Mouse (Mus musculus) layer of hippocampus, postnatal 25 days (tissue): ENCODE results near the gene Plxnc1. TPM values are rescaled to one million over a fixed set of nuclear protein-coding genes. Genes with fewer than 3 reads are reported as not detected.

Experiments
- DNase-seq, 2 experiments: peaks; one replicate each; pipeline ENCODE4 v3.0.0; 2022; ENCODE audit warnings: mixed read lengths in 2 of 2, low spot score in 1 of 2; ENCODE audit errors: extremely low spot score in 1 of 2
- total RNA-seq, 2 experiments: library from RNA; stranded (reverse); gene quantifications; 2 replicates each; pipeline ENCODE4 v1.2.3; 2021

Gene Plxnc1
- total RNA-seq, 2 experiments from 2014 or later: 29.3 to 32.1 TPM

DNA sequence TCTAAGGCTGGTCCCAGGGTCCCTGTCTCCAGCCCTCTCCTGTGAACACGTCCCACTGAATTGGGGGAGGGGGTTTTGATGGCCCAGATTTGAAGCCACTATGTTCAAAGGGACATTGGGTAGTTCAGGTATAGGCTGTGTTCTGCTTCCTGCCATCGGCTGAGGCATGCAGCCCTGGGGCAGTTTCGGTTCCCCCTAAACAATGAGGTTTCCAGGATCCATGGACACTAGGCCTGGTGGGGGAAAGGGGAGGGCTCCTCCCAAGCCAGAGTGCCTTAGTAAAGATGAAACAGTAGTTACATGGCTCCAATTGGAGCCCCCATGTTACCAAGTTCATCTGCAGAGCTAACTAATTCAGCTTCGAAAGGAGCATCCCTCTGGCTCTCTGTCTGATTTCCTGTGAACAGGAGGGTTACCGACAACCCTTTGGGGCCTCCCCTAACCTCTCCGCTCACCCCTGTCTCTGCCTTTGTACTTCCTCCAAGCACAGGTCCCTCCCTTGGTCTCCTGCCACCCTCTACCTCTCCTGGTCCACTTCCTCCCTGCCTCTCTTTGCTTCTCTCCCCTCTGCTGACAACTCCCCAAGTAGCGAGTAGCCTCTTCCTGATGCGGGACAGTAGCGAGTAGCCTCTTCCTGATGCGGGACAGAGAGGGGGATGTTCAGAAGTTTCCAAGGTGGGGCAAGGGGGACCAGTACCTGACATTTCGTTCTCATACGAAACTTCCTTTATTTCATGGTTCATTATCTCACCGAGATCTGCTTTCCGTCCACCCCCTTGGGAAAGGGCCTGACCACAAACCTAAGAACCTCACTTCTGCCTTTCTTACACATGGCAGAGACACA, 116.5 kb downstream of the Plxnc1 start:
- no peak for DNase-seq

GRCm38 (mm10) chr10:94827325-94827724, 117.3 kb downstream of the Plxnc1 start:
- DNase-seq: no peak

DNA sequence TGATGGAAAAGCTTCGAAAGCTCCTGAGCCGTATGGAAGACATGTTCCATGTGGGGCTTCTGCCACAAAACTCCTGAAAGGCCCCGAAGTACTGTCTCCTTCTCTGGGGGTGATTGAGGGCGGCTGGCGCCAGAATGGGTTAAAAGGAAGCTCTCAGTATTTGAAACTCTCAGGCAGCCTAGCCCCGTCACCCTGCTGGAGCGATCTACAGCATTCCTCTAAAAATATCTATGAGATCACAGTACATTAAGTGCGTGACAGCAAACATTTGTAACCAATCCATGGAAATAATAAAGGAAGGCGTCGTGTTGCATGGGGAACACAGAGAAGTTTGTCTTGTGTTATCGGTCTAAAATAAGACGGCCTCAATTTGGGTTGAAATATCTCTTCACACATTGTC, 118.2 kb downstream of the Plxnc1 start:
- DNase-seq: no peak

DNA sequence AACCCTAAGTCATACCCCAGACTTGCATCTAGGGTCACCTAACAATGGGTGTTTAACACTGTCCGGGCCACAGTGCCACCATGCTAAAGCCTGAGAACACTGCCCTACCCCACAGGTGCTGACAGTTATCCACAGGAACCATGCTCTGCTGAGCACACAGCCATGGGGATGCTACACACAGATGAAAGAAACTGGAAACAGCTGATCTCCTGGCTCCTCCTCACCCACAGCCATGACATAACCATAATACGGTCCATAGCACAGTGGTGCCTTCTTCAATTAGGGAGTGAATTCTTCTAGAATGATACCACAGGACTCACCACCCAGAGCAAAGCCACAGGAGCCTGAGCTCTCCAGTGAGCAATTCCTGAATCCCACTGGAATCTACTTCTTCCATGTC, 118.7 kb downstream of the Plxnc1 start:
- no peak for DNase-seq

- no peak for DNase-seq
Measured at GRCm38 (mm10) chr10:94823971-94824760, 120.5 kb downstream of the Plxnc1 start.

DNA sequence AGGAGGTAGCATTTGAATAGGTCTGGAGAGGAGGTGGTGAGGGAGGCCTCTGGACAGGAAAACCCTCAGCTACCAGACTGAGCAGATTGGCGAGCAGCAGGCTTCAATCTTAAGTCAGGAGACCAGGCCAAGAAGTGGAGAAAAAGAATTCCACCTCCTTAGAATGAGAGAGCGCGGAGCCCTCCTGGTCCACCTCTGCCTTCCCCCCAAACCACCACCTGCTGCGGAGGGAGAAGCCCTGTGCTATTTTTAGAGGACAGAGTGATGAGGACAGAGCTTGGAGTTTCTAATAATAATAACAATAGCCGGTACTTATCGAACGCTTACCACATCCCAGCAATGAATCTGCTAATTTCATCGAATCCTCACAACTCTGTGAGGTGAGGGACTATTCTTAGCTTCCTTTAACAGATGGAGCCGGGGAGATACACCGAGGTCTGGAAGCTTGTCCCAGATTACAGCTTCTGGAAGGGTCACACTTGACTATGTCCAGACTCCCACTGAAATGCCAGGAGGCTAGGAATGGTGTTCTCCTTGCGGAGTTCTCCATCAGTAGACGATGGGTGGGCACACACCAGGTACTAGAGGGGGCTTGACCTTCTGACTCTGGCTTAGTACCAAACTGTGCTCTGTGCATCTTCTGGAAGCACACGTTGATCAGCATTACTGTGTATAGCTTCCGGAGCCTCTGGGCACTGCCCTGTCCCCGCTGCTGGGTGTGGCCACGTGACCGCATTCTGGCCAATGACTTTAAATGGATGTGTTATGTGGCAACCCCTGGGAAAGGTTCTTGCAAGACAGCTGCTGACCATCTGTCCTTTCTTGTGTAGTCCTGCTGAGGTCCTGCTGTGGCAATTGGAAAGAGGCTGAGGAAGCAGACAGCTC, 125.6 kb downstream of the Plxnc1 start:
- DNase-seq: no peak

- no peak for DNase-seq
Measured at GRCm38 (mm10) chr10:94818127-94818526, 126.5 kb downstream of the Plxnc1 start.

GRCm38 (mm10) chr10:94811907-94812851, 132.5 kb downstream of the Plxnc1 start:
- no peak for DNase-seq

DNA sequence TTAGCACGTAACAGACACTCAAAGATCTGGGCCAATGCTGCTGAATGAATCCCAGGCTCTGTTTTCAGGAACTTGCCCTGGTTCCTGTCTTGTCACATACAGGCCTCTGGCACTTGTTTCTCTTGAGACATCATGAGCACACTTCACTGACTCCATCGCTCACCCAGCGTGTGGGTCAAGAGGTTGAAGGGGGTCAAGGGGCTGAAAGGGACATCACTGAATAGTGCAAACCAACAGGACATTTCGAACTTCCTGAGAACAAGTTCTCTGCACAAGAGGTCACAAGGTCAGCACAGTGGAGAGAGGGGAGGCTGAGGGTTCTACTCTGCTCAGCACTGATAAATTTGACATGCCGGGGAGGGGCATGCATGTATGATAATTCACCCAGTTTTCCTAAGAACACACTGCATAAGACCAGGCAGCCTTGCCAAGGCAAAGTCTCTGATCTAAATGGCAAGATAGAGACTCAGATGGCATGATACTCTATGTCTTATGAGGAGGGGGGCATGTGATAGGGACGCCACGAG, 134.6 kb downstream of the Plxnc1 start:
- DNase-seq: no peak

- no peak for DNase-seq
Measured at GRCm38 (mm10) chr10:94808275-94808674, 136.4 kb downstream of the Plxnc1 start.

- no peak for DNase-seq
Measured at GRCm38 (mm10) chr10:94807323-94807722, 137.3 kb downstream of the Plxnc1 start.

- DNase-seq: no peak
Measured at GRCm38 (mm10) chr10:94804909-94805220, 139.8 kb downstream of the Plxnc1 start.

GRCm38 (mm10) chr10:94804029-94804908, 140.4 kb downstream of the Plxnc1 start:
- no peak for DNase-seq

GRCm38 (mm10) chr10:94800677-94801354, 143.8 kb downstream of the Plxnc1 start:
- DNase-seq: no peak

DNA sequence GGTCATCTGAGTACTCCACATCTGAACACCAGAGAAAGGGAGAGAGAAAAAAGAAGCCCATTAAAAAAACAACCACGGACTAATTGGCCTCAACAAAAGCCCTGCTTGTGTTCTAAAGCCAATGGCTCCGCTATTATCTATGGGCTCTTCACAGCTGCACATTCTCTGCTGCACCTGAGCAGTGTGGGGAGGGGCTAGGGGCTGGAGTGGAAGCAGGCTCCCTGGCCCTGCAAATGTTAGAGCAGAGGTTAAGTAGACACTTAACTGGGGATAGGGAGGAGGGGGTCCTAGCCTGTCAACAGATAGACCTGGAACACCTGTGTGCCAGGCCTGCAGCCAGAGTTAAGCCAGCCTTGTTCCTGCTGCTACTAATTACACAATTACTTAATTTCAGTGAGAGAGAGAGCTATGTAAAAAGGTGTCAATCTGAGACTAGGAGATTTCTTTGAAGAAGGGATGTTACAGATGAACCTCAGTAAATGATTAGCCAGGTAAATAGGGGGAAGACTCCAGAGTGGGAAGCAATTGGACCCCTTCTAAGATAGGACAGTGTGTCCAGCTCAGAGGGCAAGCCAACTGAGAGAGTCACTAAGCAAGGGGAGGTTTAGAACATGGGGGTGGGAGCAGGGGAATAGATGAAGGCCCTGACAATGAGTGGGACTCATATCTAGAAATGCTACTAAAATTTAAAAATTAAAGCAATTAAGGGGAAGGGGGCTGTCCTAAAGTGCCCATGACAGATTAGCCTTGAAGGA, 145.0 kb downstream of the Plxnc1 start:
- DNase-seq: no peak

- DNase-seq: no peak
Measured at GRCm38 (mm10) chr10:94798128-94798527, 146.5 kb downstream of the Plxnc1 start.

GRCm38 (mm10) chr10:94794666-94795244, 149.9 kb downstream of the Plxnc1 start:
- DNase-seq: no peak
